Mouse (Mus musculus) embryonic fibroblast, embryonic 13.5 days (primary cell): Measurements from ENCODE around the gene Esrra.

Experiments
- CTCF ChIP-seq: IDR thresholded peaks from 2 replicates; pipeline ENCODE4 v1.5.1; 2011; ENCODE audit warnings: mild to moderate bottlenecking, control low read depth, low read length, moderate library complexity, borderline replicate concordance; ENCODE audit not compliant: insufficient read depth
- POLR2A ChIP-seq: IDR thresholded peaks from 2 replicates; pipeline ENCODE4 v1.6.1; 2011; ENCODE audit warnings: low read depth, mild to moderate bottlenecking, control low read depth, low read length, moderate library complexity

- TF ChIP-seq CTCF, result no peak
- TF ChIP-seq POLR2A, result peak; percentile 93
These were observed 29.1 kb upstream of the Esrra start for GRCm38 (mm10) chr19:6950613-6951153.
